Mouse (Mus musculus): ENCODE results near the gene Rftn1. TPM values are rescaled to one million over a fixed set of nuclear protein-coding genes. Genes with fewer than 3 reads are reported as not detected.

Gene Rftn1
- polyA plus RNA-seq, 1 experiment from 2014 or later, result 14.8 TPM

GRCm38 (mm10) chr17:50037416-50037815, 153.1 kb downstream of the Rftn1 start:
- peaks cover 13% of the 10 kb centered on the region for H3K4me1 ChIP-seq (ENCODE audit: control insufficient read depth, insufficient read depth, low read length)
- ATAC-seq (peak; percentile 13; the same call in 1 of the 2 replicates), DNase-seq (ENCODE audit: low spot score) (peak; percentile 16)
- 0 out of 2 replicates have a peak overlapping the region, but pooled peaks have one; percentile 13 for H3K9ac ChIP-seq (ENCODE audit: low read length)
- no peaks in the 10 kb centered on the region for H3K9me3 ChIP-seq (replicated peaks; ENCODE audit: control insufficient read depth, low read length)
- H3K4me3 ChIP-seq (ENCODE audit: low read depth, low read length), result no peak overlapping the region
- no peak overlapping the region for H3K4me2 ChIP-seq (ENCODE audit: low read length)
- H3K36me3 ChIP-seq (ENCODE audit: control insufficient read depth, insufficient read depth, low read length), result no peaks in the 10 kb centered on the region
- 74% methylated on average over 4 of the region's 4 CpGs for WGBS
- H3K27me3 ChIP-seq (replicated peaks; ENCODE audit: control insufficient read depth, insufficient read depth, low read length), result no peaks in the 10 kb centered on the region
- peak overlapping the region; percentile 72 for H3K27ac ChIP-seq (ENCODE audit: low read depth, low read length)

DNA sequence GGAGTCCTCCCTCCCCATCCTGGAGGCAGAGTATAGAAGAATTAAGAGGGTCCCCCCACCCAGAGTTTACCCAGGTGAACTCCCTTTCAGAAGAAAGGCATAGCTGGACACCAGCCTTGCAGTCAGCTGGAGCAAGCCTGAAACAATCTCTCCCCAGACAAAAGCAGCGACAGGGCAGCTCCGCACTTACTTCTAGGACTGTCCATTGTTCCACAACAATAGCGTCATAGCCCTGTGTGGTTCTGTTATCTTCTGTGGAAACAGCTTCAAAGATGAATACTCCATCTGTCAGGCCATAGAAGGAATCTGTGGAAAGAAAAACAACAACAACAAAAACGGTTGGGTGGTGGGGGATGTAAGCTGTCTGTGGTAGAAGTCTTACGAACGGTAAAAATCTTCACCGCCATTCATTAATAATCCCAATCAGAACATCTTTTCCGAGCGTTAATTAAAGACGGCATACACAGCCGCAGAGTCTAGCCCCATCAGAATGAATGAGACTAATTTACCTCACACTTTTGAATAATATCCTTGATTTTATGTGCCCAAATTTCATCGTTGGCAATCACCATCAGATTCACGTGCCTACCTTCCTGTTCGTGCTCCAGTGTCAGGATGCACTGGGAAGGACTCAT, 153.6 kb downstream of the Rftn1 start:
- Histone ChIP-seq H3K4me3 (ENCODE audit: low read depth, low read length) (no peak overlapping the region), H3K36me3 (ENCODE audit: control insufficient read depth, insufficient read depth, low read length) (no peaks in the 10 kb centered on the region), H3K27ac (ENCODE audit: low read depth, low read length) (peak overlapping the region; percentile 72; the same call in 1 of the 2 replicates), H3K4me1 (ENCODE audit: control insufficient read depth, insufficient read depth, low read length) (peaks cover 13% of the 10 kb centered on the region), H3K27me3 (replicated peaks; ENCODE audit: control insufficient read depth, insufficient read depth, low read length) (no peaks in the 10 kb centered on the region), H3K4me2 (ENCODE audit: low read length) (no peak overlapping the region), H3K9ac (ENCODE audit: low read length) (0 out of 2 replicates have a peak overlapping the region, but pooled peaks have one; percentile 13), H3K9me3 (replicated peaks; ENCODE audit: control insufficient read depth, low read length) (no peaks in the 10 kb centered on the region)
- ATAC-seq (peak; percentile 42), DNase-seq (ENCODE audit: low spot score) (peak; percentile 37)
- 55% methylated on average over 14 of the region's 14 CpGs for WGBS

GRCm38 (mm10) chr17:50033698-50034097, 156.8 kb downstream of the Rftn1 start:
- Histone ChIP-seq H3K27ac (ENCODE audit: low read depth, low read length) (no peak overlapping the region), H3K4me2 (ENCODE audit: low read length) (no peak overlapping the region), H3K9ac (ENCODE audit: low read length) (no peak overlapping the region), H3K36me3 (ENCODE audit: control insufficient read depth, insufficient read depth, low read length) (no peaks in the 10 kb centered on the region), H3K9me3 (replicated peaks; ENCODE audit: control insufficient read depth, low read length) (no peaks in the 10 kb centered on the region), H3K27me3 (replicated peaks; ENCODE audit: control insufficient read depth, insufficient read depth, low read length) (no peaks in the 10 kb centered on the region), H3K4me1 (ENCODE audit: control insufficient read depth, insufficient read depth, low read length) (peaks cover 13% of the 10 kb centered on the region), H3K4me3 (ENCODE audit: low read depth, low read length) (no peak overlapping the region)
- no peak for ATAC-seq
- WGBS, result 66% methylated on average over 6 of the region's 6 CpGs
- no peak for DNase-seq (ENCODE audit: low spot score)

GRCm38 (mm10) chr17:50031548-50032491, 158.7 kb downstream of the Rftn1 start:
- no peak for DNase-seq (ENCODE audit: low spot score)
- no peak overlapping the region for H3K4me3 ChIP-seq (ENCODE audit: low read depth, low read length)
- no peak for ATAC-seq
- no peak overlapping the region for H3K4me2 ChIP-seq (ENCODE audit: low read length)
- no peaks in the 10 kb centered on the region for H3K27me3 ChIP-seq (replicated peaks; ENCODE audit: control insufficient read depth, insufficient read depth, low read length)
- H3K9me3 ChIP-seq (replicated peaks; ENCODE audit: control insufficient read depth, low read length), result no peaks in the 10 kb centered on the region
- WGBS, result 92% methylated on average over 13 of the region's 13 CpGs
- no peak overlapping the region for H3K9ac ChIP-seq (ENCODE audit: low read length)
- no peak overlapping the region for H3K27ac ChIP-seq (ENCODE audit: low read depth, low read length)
- peaks cover 5% of the 10 kb centered on the region; the same call in 1 of the 2 replicates for H3K4me1 ChIP-seq (ENCODE audit: control insufficient read depth, insufficient read depth, low read length)
- no peaks in the 10 kb centered on the region for H3K36me3 ChIP-seq (ENCODE audit: control insufficient read depth, insufficient read depth, low read length)

DNA sequence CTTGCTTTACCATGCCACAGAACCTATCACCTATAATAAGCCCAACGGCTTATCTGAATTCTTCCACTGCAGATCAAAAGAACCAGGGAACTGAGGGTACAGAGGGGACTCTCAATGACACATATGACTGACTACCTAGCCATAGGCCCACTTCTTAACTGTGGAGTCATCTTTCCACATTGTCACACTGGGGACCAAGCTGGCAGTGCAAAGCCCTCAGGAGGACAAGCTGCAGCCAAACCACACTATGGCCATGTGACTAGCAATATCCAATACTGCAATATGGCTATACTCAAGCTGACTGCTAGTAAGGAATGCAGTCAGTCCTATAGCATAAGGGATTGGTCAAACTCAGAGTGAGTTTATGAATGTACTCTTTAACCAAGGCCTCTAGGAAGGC, 164.8 kb downstream of the Rftn1 start:
- WGBS, result 88% methylated on average over 1 of the region's 1 CpGs
- no peak overlapping the region for H3K27ac ChIP-seq (ENCODE audit: low read depth, low read length)
- H3K36me3 ChIP-seq (ENCODE audit: control insufficient read depth, insufficient read depth, low read length), result no peaks in the 10 kb centered on the region
- no peak for DNase-seq (ENCODE audit: low spot score)
- ATAC-seq, result no peak
- H3K4me2 ChIP-seq (ENCODE audit: low read length), result no peak overlapping the region
- no peaks in the 10 kb centered on the region for H3K9me3 ChIP-seq (replicated peaks; ENCODE audit: control insufficient read depth, low read length)
- no peak overlapping the region for H3K4me3 ChIP-seq (ENCODE audit: low read depth, low read length)
- H3K4me1 ChIP-seq (ENCODE audit: control insufficient read depth, insufficient read depth, low read length), result peaks cover 12% of the 10 kb centered on the region
- H3K27me3 ChIP-seq (replicated peaks; ENCODE audit: control insufficient read depth, insufficient read depth, low read length), result no peaks in the 10 kb centered on the region
- H3K9ac ChIP-seq (ENCODE audit: low read length), result no peak overlapping the region

GRCm38 (mm10) chr17:50025173-50025626, 165.3 kb downstream of the Rftn1 start:
- Histone ChIP-seq H3K36me3 (ENCODE audit: control insufficient read depth, insufficient read depth, low read length) (no peaks in the 10 kb centered on the region), H3K9ac (ENCODE audit: low read length) (no peak overlapping the region), H3K4me1 (ENCODE audit: control insufficient read depth, insufficient read depth, low read length) (peaks cover 17% of the 10 kb centered on the region), H3K4me3 (ENCODE audit: low read depth, low read length) (no peak overlapping the region), H3K27me3 (replicated peaks; ENCODE audit: control insufficient read depth, insufficient read depth, low read length) (no peaks in the 10 kb centered on the region), H3K9me3 (replicated peaks; ENCODE audit: control insufficient read depth, low read length) (no peaks in the 10 kb centered on the region), H3K27ac (ENCODE audit: low read depth, low read length) (no peak overlapping the region), H3K4me2 (ENCODE audit: low read length) (no peak overlapping the region)
- WGBS, result 58% methylated on average over 4 of the region's 4 CpGs
- DNase-seq (ENCODE audit: low spot score) (no peak), ATAC-seq (no peak)

DNA sequence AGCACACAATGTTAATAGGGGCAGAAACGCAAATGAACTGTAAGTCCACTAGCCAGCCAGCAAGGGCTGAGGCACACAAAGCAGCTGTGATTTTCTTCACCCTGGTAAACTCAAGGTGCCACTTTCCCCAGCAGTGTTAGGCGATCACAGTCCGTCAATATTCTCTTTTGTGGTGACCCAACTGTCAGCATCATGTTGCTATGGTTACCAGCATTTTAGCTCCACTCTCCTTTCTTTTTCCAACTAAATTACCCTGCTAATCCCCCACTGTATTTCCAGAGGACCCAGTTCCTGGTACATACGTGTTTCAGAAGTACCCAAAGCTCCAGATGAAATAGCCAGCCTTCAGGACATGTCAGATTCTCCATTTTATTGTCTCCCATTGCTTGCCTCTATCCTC, 169.1 kb downstream of the Rftn1 start:
- Histone ChIP-seq H3K27ac (ENCODE audit: low read depth, low read length) (peak overlapping the region; percentile 86), H3K9me3 (replicated peaks; ENCODE audit: control insufficient read depth, low read length) (no peaks in the 10 kb centered on the region), H3K4me3 (ENCODE audit: low read depth, low read length) (no peak overlapping the region), H3K4me2 (ENCODE audit: low read length) (peak overlapping the region; percentile 22; the same call in 1 of the 2 replicates), H3K36me3 (ENCODE audit: control insufficient read depth, insufficient read depth, low read length) (no peaks in the 10 kb centered on the region), H3K4me1 (ENCODE audit: control insufficient read depth, insufficient read depth, low read length) (peaks cover 37% of the 10 kb centered on the region), H3K27me3 (replicated peaks; ENCODE audit: control insufficient read depth, insufficient read depth, low read length) (no peaks in the 10 kb centered on the region), H3K9ac (ENCODE audit: low read length) (peak overlapping the region; percentile 21; the same call in 1 of the 2 replicates)
- DNase-seq (ENCODE audit: low spot score), result peak; percentile 83
- ATAC-seq, result peak; percentile 49
- 8% methylated on average over 4 of the region's 4 CpGs for WGBS

DNA sequence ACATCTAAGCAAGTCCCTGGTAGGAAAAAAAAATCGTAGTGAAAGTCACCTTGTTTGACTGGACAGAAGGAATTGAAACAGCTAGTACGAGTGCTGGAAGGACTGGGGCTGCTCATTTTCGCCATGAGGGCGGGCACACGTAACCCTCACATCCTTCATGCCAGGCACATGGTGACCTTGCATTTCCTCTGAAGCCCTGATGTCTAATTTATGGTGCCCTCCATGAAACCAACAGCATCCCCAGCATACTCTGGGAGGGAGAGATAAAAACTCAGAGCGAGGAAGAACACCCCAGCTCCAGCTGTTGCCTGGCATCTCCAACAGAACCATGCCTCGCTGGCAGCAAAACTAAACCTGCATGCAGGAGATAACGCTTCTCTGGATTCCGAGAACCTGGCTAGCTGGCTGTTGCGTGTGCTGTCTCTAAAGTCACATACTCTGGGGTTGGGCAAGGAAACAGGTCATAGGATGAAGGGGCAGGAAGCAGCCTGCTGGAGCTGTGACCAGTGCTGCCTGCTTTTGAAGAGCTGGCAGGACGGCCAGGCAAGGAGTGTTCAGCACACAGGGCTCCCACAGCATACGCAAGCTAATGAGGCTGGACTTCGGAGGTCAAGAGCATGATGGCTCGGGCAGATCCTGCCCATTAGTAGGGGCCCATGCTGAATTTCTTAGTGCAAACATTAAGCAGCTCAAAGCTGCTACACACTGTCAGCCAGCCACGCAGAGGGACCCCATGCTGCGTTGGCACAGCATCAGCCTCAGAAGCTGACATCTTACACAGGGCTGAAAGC, 170.1 kb downstream of the Rftn1 start:
- no peaks in the 10 kb centered on the region for H3K36me3 ChIP-seq (ENCODE audit: control insufficient read depth, insufficient read depth, low read length)
- H3K4me2 ChIP-seq (ENCODE audit: low read length), result peak overlapping the region; percentile 29
- H3K27me3 ChIP-seq (replicated peaks; ENCODE audit: control insufficient read depth, insufficient read depth, low read length), result no peaks in the 10 kb centered on the region
- WGBS, result 33% methylated on average over 16 of the region's 16 CpGs
- DNase-seq (ENCODE audit: low spot score) (peak; percentile 84), ATAC-seq (peak; percentile 79)
- no peak overlapping the region for H3K4me3 ChIP-seq (ENCODE audit: low read depth, low read length)
- no peaks in the 10 kb centered on the region for H3K9me3 ChIP-seq (replicated peaks; ENCODE audit: control insufficient read depth, low read length)
- H3K27ac ChIP-seq (ENCODE audit: low read depth, low read length), result peak overlapping the region; percentile 86
- H3K4me1 ChIP-seq (ENCODE audit: control insufficient read depth, insufficient read depth, low read length), result peaks cover 37% of the 10 kb centered on the region
- H3K9ac ChIP-seq (ENCODE audit: low read length), result peak overlapping the region; percentile 30; the same call in 1 of the 2 replicates

Data from forebrain, embryonic 14.5 days (tissue).